Mouse (Mus musculus) cortical plate, adult 2 months (tissue): ENCODE data around the gene Edaradd.

Experiments used
- CTCF ChIP-seq: fragments of 200-500 bp; IDR thresholded peaks from 2 replicates; pipeline ENCODE4 v1.5.1; 2011; ENCODE audit warnings: mild to moderate bottlenecking, control low read depth, low read length; ENCODE audit not compliant: insufficient read depth; ENCODE audit errors: extremely low read depth
- POLR2A ChIP-seq: fragments of 200-500 bp; IDR thresholded peaks from 2 replicates; pipeline ENCODE4 v1.6.1; 2011; ENCODE audit warnings: mild to moderate bottlenecking, low read length, control low read depth; ENCODE audit not compliant: insufficient read depth; ENCODE audit errors: extremely low read depth

- TF ChIP-seq POLR2A, result no peak
- no peak for TF ChIP-seq CTCF
Observed at GRCm38 (mm10) chr13:12507426-12507825, 12.8 kb downstream of the Edaradd start.
